Mouse (Mus musculus) embryonic facial prominence, embryonic 11.5 days (tissue): ENCODE data around the gene Fndc5. TPM values are rescaled to one million over a fixed set of nuclear protein-coding genes. Genes with fewer than 3 reads are reported as not detected.

Experiments used
- ATAC-seq: fragments of 200-750 bp; cut with Nextera tagmentation; replicated peaks from 2 replicates; pipeline ENCODE4 v1.8.0; 2017; ENCODE audit warnings: low read depth; ENCODE audit not compliant: insufficient number of reproducible peaks, low FRiP score, low TSS enrichment
- DNase-seq: peaks from one replicate; pipeline ENCODE4 v3.0.0-alpha.2; 2015; ENCODE audit warnings: low spot score
- H3K27ac ChIP-seq: fragments of 300-500 bp; sonication (generic); replicated peaks from 2 replicates; pipeline ENCODE4 v1.5.1; 2014; ENCODE audit warnings: mild to moderate bottlenecking, low read depth, low read length, control low read depth
- H3K27me3 ChIP-seq: fragments of 300-500 bp; sonication (generic); 2 replicates; pipeline ENCODE4 v1.6.1; 2014; ENCODE audit warnings: mild to moderate bottlenecking, low read length, moderate library complexity, mixed read lengths; ENCODE audit not compliant: control insufficient read depth, insufficient read depth
- H3K36me3 ChIP-seq: fragments of 300-500 bp; sonication (generic); replicated peaks from 2 replicates; pipeline ENCODE4 v1.6.1; 2014; ENCODE audit warnings: low read depth, mild to moderate bottlenecking, low read length, moderate library complexity, mixed read lengths; ENCODE audit not compliant: control insufficient read depth, insufficient read depth
- H3K4me1 ChIP-seq: fragments of 300-500 bp; sonication (generic); 2 replicates; pipeline ENCODE4 v1.6.1; 2014; ENCODE audit warnings: low read length, mixed read lengths; ENCODE audit not compliant: control insufficient read depth, insufficient read depth
- H3K4me2 ChIP-seq: fragments of 300-500 bp; sonication (generic); 2 replicates; pipeline ENCODE4 v1.6.1; 2014; ENCODE audit warnings: low read depth, mild to moderate bottlenecking, control low read depth, low read length, moderate library complexity
- H3K4me3 ChIP-seq: fragments of 300-500 bp; sonication (generic); 2 replicates; pipeline ENCODE4 v1.5.1; 2014; ENCODE audit warnings: low read depth, low read length, control low read depth
- H3K9ac ChIP-seq: fragments of 300-500 bp; sonication (generic); replicated peaks from 2 replicates; pipeline ENCODE4 v1.6.1; 2014; ENCODE audit warnings: mild to moderate bottlenecking, control low read depth, low read length
- H3K9me3 ChIP-seq: fragments of 300-500 bp; sonication (generic); replicated peaks from 2 replicates; pipeline ENCODE4 v1.6.1; 2016; ENCODE audit warnings: mild to moderate bottlenecking, low read length, inconsistent platforms, mixed read lengths; ENCODE audit not compliant: control insufficient read depth
- WGBS: fragments of 180-500 bp; shearing (Covaris S2); extraction: QIAGEN DNeasy Blood & Tissue Kit; methylation state at CpG from one replicate; pipeline ENCODE4 v1.1.7; 2014; 5-methylcytosine and 5-hydroxymethylcytosine counted together
- polyA plus RNA-seq: library from polyadenylated mRNA; unstranded; fragments of >200 nt; fragmentation: Nextera tagmentation; extraction: Ambion mirVana; gene quantifications from 2 replicates; pipeline ENCODE4 v1.2.1, GENCODE M21; 2014

Gene Fndc5
- polyA plus RNA-seq, 1 experiment from 2014 or later = 3.8 TPM

- H3K36me3 ChIP-seq = no peaks in the 10 kb centered on the region
- peaks cover 7% of the 10 kb centered on the region for H3K4me1 ChIP-seq
- H3K4me3 ChIP-seq = peak overlapping the region; percentile 36
- 2% methylated on average over 46 of the region's 59 CpGs for WGBS
- no peak overlapping the region; the same call in 1 of the 2 replicates for H3K9ac ChIP-seq
- ATAC-seq (peak; percentile 49; the same call in 1 of the 2 replicates), DNase-seq (peak; percentile 82)
- no peaks in the 10 kb centered on the region for H3K9me3 ChIP-seq
- peaks cover 20% of the 10 kb centered on the region for H3K27me3 ChIP-seq
- H3K27ac ChIP-seq = no peak overlapping the region
- H3K4me2 ChIP-seq = peak overlapping the region; percentile 82
Measured at GRCm38 (mm10) chr4:129120520-129121445, 16.0 kb upstream of the Fndc5 start.

- DNase-seq = no peak
- Histone ChIP-seq H3K27ac (no peak within 1 kb of the TSS), H3K9me3 (no peaks in the 10 kb centered on the region), H3K4me2 (peak within 1 kb of the TSS; percentile 82), H3K9ac (no peak within 1 kb of the TSS; the same call in 1 of the 2 replicates), H3K4me1 (peaks cover 7% of the 10 kb centered on the region), H3K36me3 (no peaks in the 10 kb centered on the region), H3K4me3 (peak within 1 kb of the TSS; percentile 36), H3K27me3 (peaks cover 20% of the 10 kb centered on the region)
- WGBS = 3% methylated on average over 17 of the region's 17 CpGs
- ATAC-seq = no peak
Measured at GRCm38 (mm10) chr4:129121569-129122086, 15.2 kb upstream of the Fndc5 start, which contains the start of gene Hpca. Gene Hpca (minus strand): TSS chr4:129122036.

DNA sequence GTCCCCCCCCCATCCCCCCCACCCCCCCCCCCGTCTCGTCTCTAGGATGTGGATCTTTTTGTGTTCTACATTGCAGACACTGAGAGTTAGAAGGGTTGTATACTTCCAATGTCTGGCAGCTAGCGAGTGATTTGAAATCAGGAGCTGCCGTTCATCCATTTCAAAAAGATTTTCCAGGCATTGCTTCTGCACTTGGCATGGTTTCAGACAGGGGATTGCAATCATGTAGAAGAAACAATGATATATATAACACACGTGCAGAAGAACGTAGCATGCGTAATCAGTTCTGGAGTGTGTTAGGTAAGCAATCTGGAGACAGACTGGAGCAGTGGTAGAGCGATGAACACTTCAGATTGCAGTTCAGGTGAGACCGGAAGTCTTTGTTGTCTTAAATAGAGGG lies 14.7 kb upstream of the Fndc5 start:
- Histone ChIP-seq H3K9me3 (no peaks in the 10 kb centered on the region), H3K4me1 (peaks cover 7% of the 10 kb centered on the region), H3K4me2 (no peak overlapping the region), H3K27ac (no peak overlapping the region), H3K36me3 (no peaks in the 10 kb centered on the region), H3K4me3 (no peak overlapping the region), H3K9ac (no peak overlapping the region), H3K27me3 (peaks cover 20% of the 10 kb centered on the region)
- DNase-seq (no peak), ATAC-seq (no peak)
- 41% methylated on average over 9 of the region's 9 CpGs for WGBS

GRCm38 (mm10) chr4:129122719-129123118 lies 14.1 kb upstream of the Fndc5 start:
- ATAC-seq (no peak), DNase-seq (no peak)
- peaks cover 20% of the 10 kb centered on the region for H3K27me3 ChIP-seq
- no peak overlapping the region for H3K4me2 ChIP-seq
- no peaks in the 10 kb centered on the region for H3K9me3 ChIP-seq
- no peaks in the 10 kb centered on the region for H3K36me3 ChIP-seq
- H3K4me3 ChIP-seq = no peak overlapping the region
- no peak overlapping the region for H3K9ac ChIP-seq
- 34% methylated on average over 8 of the region's 8 CpGs for WGBS
- no peak overlapping the region for H3K27ac ChIP-seq
- H3K4me1 ChIP-seq = peaks cover 7% of the 10 kb centered on the region

GRCm38 (mm10) chr4:129124652-129125146 lies 12.1 kb upstream of the Fndc5 start:
- Histone ChIP-seq H3K27me3 (peaks cover 20% of the 10 kb centered on the region), H3K9ac (no peak overlapping the region), H3K9me3 (no peaks in the 10 kb centered on the region), H3K4me2 (no peak overlapping the region), H3K27ac (no peak overlapping the region), H3K4me3 (no peak overlapping the region), H3K4me1 (peaks cover 7% of the 10 kb centered on the region), H3K36me3 (no peaks in the 10 kb centered on the region)
- DNase-seq (no peak), ATAC-seq (no peak)
- WGBS = 9% methylated on average over 13 of the region's 13 CpGs

- DNase-seq (no peak), ATAC-seq (no peak)
- Histone ChIP-seq H3K4me2 (0 out of 2 replicates have a peak overlapping the region, but pooled peaks have one; percentile 29), H3K9ac (no peak overlapping the region), H3K27ac (no peak overlapping the region), H3K36me3 (no peaks in the 10 kb centered on the region), H3K4me3 (no peak overlapping the region), H3K27me3 (peaks cover 14% of the 10 kb centered on the region), H3K4me1 (peaks cover 7% of the 10 kb centered on the region), H3K9me3 (no peaks in the 10 kb centered on the region)
- WGBS = 11% methylated on average over 19 of the region's 19 CpGs
Measured at GRCm38 (mm10) chr4:129125736-129126451, 10.9 kb upstream of the Fndc5 start.

DNA sequence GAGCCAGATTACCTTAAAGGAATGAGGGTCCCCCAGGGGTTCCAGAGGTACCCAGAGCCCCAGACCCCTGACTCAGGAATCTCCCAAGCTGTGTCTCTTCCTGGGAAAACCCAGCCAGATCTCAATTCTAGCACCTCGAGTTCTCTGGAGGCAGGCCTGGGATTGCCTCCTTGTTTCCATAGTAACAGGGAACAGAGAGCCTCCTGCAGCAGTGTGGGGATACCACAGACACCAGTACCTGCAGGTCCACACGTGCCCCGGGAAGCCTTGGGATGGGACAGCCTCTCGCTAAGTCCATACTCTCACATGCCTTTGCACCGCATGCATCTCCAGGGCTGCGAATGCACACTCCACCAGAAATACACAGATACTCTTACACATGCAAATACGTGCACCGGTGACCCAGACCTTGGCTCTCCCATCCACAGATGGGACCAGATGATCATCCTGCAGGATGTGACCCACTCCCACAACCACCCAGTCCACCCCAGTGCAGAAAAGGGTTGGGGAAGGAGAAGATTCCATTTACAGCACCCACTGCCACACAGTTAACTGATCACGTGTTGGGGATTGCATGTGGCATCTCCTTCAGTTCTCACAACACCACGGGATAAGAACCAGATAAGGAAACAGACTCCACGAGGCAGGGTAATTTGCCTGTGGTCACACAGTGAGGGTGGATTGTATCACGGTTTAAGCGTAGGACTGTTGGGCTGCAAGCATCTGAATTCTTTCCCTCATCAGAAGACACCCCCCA lies 8.0 kb upstream of the Fndc5 start:
- no peak overlapping the region for H3K9ac ChIP-seq
- H3K4me3 ChIP-seq = no peak overlapping the region
- no peak overlapping the region for H3K4me2 ChIP-seq
- no peak overlapping the region for H3K27ac ChIP-seq
- DNase-seq = peak; percentile 29
- WGBS = 60% methylated on average over 13 of the region's 13 CpGs
- H3K9me3 ChIP-seq = no peaks in the 10 kb centered on the region
- H3K27me3 ChIP-seq = no peaks in the 10 kb centered on the region; the same call in 1 of the 2 replicates
- no peak for ATAC-seq
- no peaks in the 10 kb centered on the region for H3K36me3 ChIP-seq
- H3K4me1 ChIP-seq = no peaks in the 10 kb centered on the region; the same call in 1 of the 2 replicates
